Mouse (Mus musculus) layer of hippocampus, adult 9-10 months (tissue): ENCODE data around the gene Trim21.

Experiments
- DNase-seq: peaks from one replicate; pipeline ENCODE4 v3.0.0; 2022; ENCODE audit warnings: low spot score

Trim21 gene

GRCm38 (mm10) chr7:102564999-102565997, at the start of gene Trim21:
Trim21 (minus strand) TSS chr7:102565486.
- DNase-seq = peak; percentile 30

DNA sequence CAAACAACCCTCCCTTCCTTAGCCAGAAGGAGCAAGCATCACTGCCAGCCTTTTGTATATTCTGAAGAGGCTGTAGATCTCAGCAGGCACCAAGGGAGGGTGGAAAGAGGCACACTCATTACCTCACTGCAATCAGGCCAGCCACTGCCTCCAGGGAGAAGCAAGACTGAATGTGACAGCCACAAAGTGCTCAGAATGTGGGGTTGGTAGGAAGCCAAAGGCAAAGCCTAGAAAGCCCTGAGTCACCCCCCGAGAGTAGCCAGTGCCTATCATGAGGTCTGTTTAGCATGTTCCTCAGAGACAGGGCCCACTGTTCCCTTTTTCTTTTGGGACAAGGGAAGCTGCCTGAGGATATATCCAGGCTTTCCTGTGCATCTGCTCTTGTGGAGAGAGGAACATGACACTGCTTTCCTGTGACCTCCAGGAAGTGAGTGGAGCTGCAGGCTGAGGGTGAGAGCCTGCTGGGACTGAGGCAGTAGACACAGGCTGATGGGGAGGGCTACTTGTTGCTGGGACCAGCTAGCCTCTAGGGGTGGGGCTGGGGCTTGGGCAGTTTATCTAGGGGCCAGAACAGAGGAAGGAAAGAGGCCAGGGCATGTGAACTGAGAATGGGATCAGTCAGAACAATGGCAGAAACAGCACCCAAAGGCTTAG, 32.2 kb upstream of the Trim21 start, which contains the start of gene Olfr552:
Gene Olfr552, plus strand, starts transcription at position 393 of the 654 bp plus-strand sequence.
- no peak for DNase-seq

DNA sequence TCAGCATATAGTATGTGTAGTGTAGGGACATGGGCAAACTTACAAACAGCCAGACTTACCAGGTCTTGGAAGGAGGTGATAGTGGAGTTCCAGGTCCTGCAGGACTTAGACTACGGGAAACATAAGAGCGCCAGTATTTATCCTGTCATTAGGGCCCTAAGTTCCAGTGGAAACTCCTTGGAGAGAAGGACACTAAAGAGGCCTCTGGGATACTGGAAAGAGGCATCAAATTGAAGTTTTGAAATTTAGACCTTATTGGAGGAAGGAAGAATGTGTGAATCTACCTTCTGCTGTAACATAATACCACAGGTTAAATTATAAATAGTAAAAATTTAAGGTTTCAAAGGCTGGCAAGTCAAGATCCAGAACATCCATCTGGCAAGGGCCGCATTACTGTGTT, 26.5 kb upstream of the Trim21 start, which contains the start of gene Olfr551:
Gene Olfr551, minus strand, starts transcription at position 101 of the 400 bp plus-strand sequence.
- no peak for DNase-seq

GRCm38 (mm10) chr7:102575998-102576397, 10.7 kb upstream of the Trim21 start:
- no peak for DNase-seq

GRCm38 (mm10) chr7:102573174-102573830, 8.0 kb upstream of the Trim21 start:
- no peak for DNase-seq

DNA sequence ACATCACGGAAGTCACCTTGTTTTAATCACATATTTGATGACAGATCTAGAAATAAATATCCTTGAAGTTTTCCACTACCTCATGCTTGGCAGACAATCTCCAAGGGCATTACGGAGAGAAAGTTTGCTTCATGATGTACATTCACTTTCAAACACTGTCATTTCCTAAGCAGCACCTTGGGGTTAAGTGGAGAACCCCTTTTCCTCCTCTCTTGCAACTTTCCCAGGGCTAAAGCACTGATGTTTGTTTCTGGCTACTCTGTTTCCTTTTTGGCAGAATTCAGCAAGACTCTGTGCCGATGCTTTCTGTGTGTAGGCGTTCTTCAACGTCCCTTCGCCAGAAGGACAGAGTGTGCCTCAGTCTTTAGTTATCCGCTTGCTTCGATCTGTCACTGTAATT, 5.9 kb upstream of the Trim21 start, which contains the start of gene Olfr550:
Gene Olfr550, plus strand, starts transcription at position 301 of the 400 bp plus-strand sequence.
- DNase-seq = no peak

- DNase-seq = no peak
Measured at GRCm38 (mm10) chr7:102566219-102566618, 933 bp upstream of the Trim21 start.

- no peak for DNase-seq
Measured at GRCm38 (mm10) chr7:102553279-102553678, 12.0 kb downstream of the Trim21 start.

DNA sequence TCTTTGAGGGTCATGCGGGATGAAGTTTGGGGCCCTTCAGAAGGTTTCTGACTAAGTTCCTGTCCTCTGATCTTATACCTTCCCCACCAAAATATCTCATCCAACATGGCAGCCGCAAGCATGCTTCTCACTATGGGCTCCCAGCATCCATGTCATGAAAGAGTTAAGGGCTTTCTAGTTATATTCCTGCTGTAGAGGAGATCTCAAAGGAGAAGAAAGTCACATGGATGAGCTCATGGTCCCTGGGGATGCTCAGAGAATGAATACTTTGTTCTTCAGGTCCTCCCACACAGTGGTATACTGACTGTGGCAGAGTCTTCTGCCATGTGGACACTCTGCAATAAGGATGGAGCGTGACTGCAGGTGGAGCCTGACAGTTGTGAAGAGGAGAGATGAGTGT, 15.7 kb downstream of the Trim21 start, which contains the start of gene Olfr549:
Gene Olfr549, plus strand, starts transcription at position 301 of the 400 bp plus-strand sequence.
- no peak for DNase-seq

DNA sequence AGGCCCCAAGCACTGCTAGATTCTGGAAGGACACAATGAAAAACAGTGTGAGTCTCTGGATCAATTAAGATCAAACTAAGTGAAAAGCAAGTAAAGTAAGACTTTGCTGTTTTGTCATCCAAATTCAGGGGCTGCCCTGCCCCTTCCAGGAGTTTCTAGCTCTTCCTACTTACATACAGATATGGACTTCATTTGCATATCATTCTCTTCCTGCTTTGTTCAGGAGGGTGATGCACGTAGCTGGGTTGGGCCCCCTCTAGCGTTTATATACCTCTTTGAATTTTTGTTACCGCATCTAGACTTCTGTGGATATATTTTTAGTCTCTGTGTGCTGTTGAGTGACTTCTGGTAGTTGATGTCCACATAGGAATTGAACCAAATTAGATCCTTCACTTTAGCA, 24.0 kb downstream of the Trim21 start:
- no peak for DNase-seq

DNA sequence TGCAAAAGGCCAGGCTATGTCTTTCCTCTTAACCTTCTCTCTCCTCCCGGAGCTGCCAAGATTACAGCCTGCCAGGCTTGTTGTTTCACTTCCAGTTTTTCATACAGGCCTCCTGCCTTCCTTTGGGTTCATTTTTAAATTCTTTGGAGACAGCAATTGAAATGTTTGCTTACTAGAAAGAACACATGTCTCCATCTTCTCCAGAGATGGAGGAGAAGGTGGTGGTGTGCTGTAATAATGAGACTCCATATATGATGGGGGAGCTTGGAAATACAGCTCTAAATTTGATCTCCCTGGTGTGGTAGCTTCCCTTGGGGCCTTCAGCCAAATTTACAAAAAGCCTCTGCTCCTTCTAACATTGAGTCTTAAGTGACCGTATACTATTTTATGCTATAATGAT, 24.7 kb downstream of the Trim21 start, which contains the start of gene Olfr548-ps1:
Gene Olfr548-ps1, plus strand, starts transcription at position 301 of the 400 bp plus-strand sequence.
- DNase-seq = no peak

DNA sequence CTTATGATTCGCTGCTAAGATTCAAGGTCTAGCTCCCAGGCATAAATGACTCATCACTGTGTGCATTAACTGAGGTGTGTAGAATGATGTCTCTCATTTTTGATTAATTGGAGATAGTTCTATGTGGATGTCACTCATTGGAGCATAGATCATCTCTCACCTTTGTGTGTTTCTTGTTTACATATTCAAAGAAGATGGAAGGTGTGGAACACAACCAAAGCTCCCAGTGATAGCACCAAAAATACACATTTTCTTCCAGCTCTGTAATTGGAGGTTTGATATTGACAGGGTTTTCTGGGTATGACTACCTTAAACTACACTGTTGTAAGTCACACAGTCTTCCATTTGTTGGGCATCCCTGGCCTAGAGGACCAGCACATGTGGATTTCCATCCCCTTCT, 30.8 kb downstream of the Trim21 start, which contains the start of gene Olfr547:
Gene Olfr547, plus strand, starts transcription at position 301 of the 400 bp plus-strand sequence.
- DNase-seq = no peak

DNA sequence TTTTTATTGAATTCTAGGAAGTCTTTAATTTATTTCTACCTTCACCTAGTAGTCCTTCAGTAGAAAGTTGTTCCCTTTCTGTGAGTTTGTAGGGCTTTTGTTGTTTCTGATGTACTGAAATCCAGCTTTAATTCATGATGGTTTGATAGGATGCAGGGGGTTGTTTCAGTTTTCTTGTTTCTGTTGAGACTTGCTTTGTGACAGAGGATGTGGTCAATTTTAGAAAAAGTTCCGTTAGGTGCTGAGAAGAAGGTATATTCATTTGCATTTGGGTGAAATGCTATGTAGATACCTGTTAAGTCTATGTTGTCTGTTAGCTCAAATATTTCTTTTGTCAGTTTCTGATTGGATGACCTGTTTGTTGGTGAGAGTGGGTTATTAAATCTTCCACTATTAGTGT, 36.2 kb downstream of the Trim21 start:
- DNase-seq = no peak

- no peak for DNase-seq
Measured at GRCm38 (mm10) chr7:102517051-102517335, 48.3 kb downstream of the Trim21 start.

GRCm38 (mm10) chr7:102516261-102517050, 48.8 kb downstream of the Trim21 start:
- no peak for DNase-seq

DNA sequence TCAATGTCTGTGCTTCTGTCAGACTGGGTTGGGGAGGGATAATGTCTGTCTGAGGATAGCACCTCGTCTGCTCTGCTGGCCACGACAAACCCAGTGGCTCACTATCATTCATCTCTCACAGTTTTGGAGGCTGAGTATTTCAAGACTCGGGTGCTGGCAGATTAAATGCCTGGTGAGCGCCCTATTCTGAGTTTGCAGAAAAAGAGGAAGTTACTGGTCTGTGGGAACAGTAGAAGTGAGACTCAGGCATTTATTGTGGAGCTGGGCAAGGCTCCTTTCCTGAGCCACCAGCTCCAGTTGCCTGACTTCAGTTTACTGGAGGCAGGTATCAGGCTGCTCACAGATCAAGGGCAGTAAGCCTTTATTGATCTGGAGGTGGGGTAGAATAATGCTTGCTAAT, 51.1 kb downstream of the Trim21 start:
- DNase-seq = no peak

GRCm38 (mm10) chr7:102512814-102513435, 52.4 kb downstream of the Trim21 start:
- DNase-seq = peak; percentile 68

DNA sequence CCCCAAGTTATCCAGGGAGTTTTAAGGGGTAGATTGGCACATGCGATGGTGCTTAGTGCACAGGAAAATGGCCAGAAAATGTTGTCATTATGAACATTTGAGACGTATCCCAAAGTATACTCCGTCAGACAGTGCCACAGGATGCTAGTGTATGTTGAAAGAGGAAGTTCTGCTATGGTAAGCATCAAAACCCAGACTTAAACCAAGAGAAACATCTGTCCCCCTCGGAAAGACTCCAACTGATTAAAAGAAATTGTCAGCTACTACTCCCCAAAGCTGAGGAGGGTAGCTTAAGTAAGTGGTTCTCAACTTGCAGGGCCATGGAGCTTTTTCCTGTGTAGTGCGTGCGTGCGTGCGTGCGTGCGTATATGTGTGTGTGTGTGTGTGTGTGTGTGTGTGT, 53.4 kb downstream of the Trim21 start:
- no peak for DNase-seq

GRCm38 (mm10) chr7:102509726-102510125, 55.6 kb downstream of the Trim21 start:
- DNase-seq = no peak

- DNase-seq = no peak
Measured at GRCm38 (mm10) chr7:102508666-102509065, 56.6 kb downstream of the Trim21 start.

DNA sequence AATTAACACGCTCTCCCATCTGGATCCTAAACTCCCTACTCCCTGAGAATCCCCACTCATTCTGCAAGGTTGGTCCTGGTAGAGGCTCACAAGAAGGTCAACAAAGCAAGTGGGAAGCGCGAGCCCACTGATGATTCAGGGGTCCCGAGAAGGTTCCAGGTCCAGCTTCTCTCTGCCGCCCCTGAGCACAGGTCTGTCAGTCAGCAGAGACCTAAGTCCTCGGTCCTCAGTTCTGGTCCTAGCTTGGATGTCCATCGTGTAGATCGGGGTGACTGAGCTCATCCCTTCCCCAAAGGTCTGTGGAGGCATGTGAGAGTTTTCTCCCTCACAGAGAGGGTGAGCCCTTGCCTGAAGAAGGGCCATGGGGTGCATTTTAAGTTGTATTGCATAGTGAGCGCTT, 57.2 kb downstream of the Trim21 start:
- DNase-seq = no peak
